ENCODE assay signal across 24 mouse cellular contexts in genomic region chr1:20974341-20975135, GRCm38 (mm10). TPM values are rescaled to one million over a fixed set of nuclear protein-coding genes. Genes with fewer than 3 reads are reported as not detected.
DNase-seq lines count a peak whose midpoint lies in the region; TF ChIP-seq lines count a peak whose summit lies in the region.
"Had no signal": no experiment of that assay in that cellular context is flagged by ENCODE, and none has a peak within 500 bp of the region (broad histone marks: within the 10 kb centered on the region; RNA-seq: fewer than 3 reads in every experiment).

No protein-coding gene starts in this region.

- no peak for TF ChIP-seq POLR2A in thymus, adult 2 months (IDR thresholded peaks at IDR 0.05; ENCODE audit: control insufficient read depth, extremely low read depth, insufficient read depth, low read length, poor library complexity)

- no peaks in the 10 kb centered on the region for H3K36me3 ChIP-seq in thymus, adult 2 months (ENCODE audit: control insufficient read depth, insufficient read depth, low read length)
- H3K36me3 ChIP-seq: heart, embryonic 15.5 days; midbrain, embryonic 15.5 days; neural tube, embryonic 15.5 days; stomach, embryonic 15.5 days had no signal

- WGBS in thymus, adult 2 months, result 78% methylated on average over 9 of the region's 9 CpGs

- no peaks in the 10 kb centered on the region for H3K27me3 ChIP-seq in thymus, adult 2 months (ENCODE audit: control insufficient read depth, insufficient read depth, low read length)
- H3K27me3 ChIP-seq: heart, embryonic 15.5 days; midbrain, embryonic 15.5 days; neural tube, embryonic 15.5 days; Patski; stomach, embryonic 15.5 days had no signal

- DNase-seq in gastrocnemius, adult 2 months, result no peak
- DNase-seq in gastrocnemius, postnatal 4 days (ENCODE audit: low spot score in 2 of 2), result no peak
- no peak for DNase-seq in layer of hippocampus, adult 2 months (ENCODE audit: low spot score in 2 of 2)
- DNase-seq in layer of hippocampus, adult 11-12 months (ENCODE audit: low spot score), result no peak
- DNase-seq in NIH3T3 (ENCODE audit: low read depth), result peak; percentile 68
- DNase-seq in skeletal muscle tissue, adult 2 months (ENCODE audit: low read depth, low spot score), result peak; percentile 15
- no peak for DNase-seq in thymus, adult 2 months
- no peak for DNase-seq in frontal cortex, postnatal 14 days (ENCODE audit: low spot score in 2 of 2)
- DNase-seq: cerebellum, adult 18-20 months; cerebellum, postnatal 25 days; embryo, embryonic 11 days; forebrain, postnatal 0 days; heart, adult 18-20 months; kidney, adult 11 months; kidney, postnatal 4 days; lung, postnatal 10 days; right cerebral cortex, postnatal 25 days; thymus, adult 18-20 months had no signal

- TF ChIP-seq CTCF in gastrocnemius, adult 2 months (IDR thresholded peaks at IDR 0.05), result peak; percentile 37; the same call in 1 of the 2 replicates
- peak; percentile 52 for TF ChIP-seq CTCF in layer of hippocampus, adult 2 months (conservative IDR thresholded peaks at IDR 0.05)
- no peak for TF ChIP-seq CTCF in thymus, adult 2 months (IDR thresholded peaks at IDR 0.05; ENCODE audit: borderline replicate concordance, control insufficient read depth, extremely low read depth, insufficient read depth, low read length, poor library complexity)

- H3K27ac ChIP-seq in gastrocnemius, adult 2 months, result peak overlapping the region; percentile 31; the same call in 1 of the 2 replicates
- no peak overlapping the region for H3K27ac ChIP-seq in layer of hippocampus, adult 2 months
- H3K27ac ChIP-seq in thymus, adult 2 months (ENCODE audit: control insufficient read depth, insufficient read depth, low read length), result no peak overlapping the region
- H3K27ac ChIP-seq: heart, embryonic 15.5 days; midbrain, embryonic 15.5 days; neural tube, embryonic 15.5 days; stomach, embryonic 15.5 days had no signal

- no peaks in the 10 kb centered on the region for H3K4me1 ChIP-seq in thymus, adult 2 months (replicated peaks; ENCODE audit: control insufficient read depth, insufficient read depth, low read length)
- H3K4me1 ChIP-seq: heart, embryonic 15.5 days; midbrain, embryonic 15.5 days; neural tube, embryonic 15.5 days; stomach, embryonic 15.5 days had no signal

- intact Hi-C loops in gastrocnemius, adult 2 months (cut with DNase I), result no loop called here

- H3K4me3 ChIP-seq in gastrocnemius, adult 2 months, result no peak overlapping the region
- H3K4me3 ChIP-seq in layer of hippocampus, adult 2 months, result no peak overlapping the region
- H3K4me3 ChIP-seq in thymus, adult 2 months (ENCODE audit: control insufficient read depth, insufficient read depth, low read length), result no peak overlapping the region
- H3K4me3 ChIP-seq: heart, embryonic 15.5 days; midbrain, embryonic 15.5 days; neural tube, embryonic 15.5 days; stomach, embryonic 15.5 days had no signal

RNA-seq across cellular contexts. Expression of gene Efhc1, which starts 23.1 kb away (rescaled TPM):
- under 1 TPM; 0.18 to 0.50 TPM for total RNA-seq in gastrocnemius, adult 2 months (2021)
- total RNA-seq in gastrocnemius, postnatal 4 days (2021), result 1 to 10 TPM; 2.9 to 5.0 TPM
- total RNA-seq in layer of hippocampus, adult 2 months (2021), result 1 to 10 TPM; 2.0 to 2.1 TPM
- 0.55 and 2.6 TPM in 2 replicates for polyA plus RNA-seq in thymus, adult 2 months (2012; rRNA removed)
- total RNA-seq: megakaryocyte-erythroid progenitor cell, adult 5-6 weeks had no signal

Comparison
In these comparisons a context has a peak if more than half of its experiments do, and no peak if none do; other contexts are left out.
1. DNase-seq: peak in NIH3T3 (single experiment) and skeletal muscle tissue, adult 2 months (single experiment); none in gastrocnemius, adult 2 months (single experiment), gastrocnemius, postnatal 4 days (0 of 2), layer of hippocampus, adult 2 months (0 of 2), layer of hippocampus, adult 11-12 months (single experiment), thymus, adult 2 months (single experiment) and frontal cortex, postnatal 14 days (0 of 2).